Mouse (Mus musculus): ENCODE results near the gene Abraxas2. TPM values are rescaled to one million over a fixed set of nuclear protein-coding genes. Genes with fewer than 3 reads are reported as not detected.

The Abraxas2 gene
- polyA plus RNA-seq, 1 experiment, result 1.8 TPM

DNA sequence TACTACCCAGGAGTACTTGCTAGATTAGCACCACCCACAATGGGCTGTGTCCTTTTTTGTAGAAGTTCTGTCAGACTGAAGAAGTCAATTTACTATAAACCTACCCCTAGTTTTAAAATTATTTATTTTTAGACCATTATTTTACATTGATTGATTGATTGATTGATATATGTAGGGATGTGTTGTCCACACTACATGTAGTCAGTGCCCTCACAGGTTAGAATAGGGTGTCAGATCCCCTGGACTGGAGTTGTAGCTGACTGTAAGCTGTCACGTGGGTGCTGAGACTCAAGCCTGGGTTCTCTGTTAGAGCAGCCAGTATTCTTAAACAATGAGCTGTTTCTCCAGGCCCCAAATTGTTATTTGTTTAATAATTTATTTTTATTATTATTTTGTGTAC lies 34.3 kb downstream of the Abraxas2 start:
- H3K36me3 ChIP-seq (replicated peaks; ENCODE audit: low read length), result peaks cover 3% of the 10 kb centered on the region
- TF ChIP-seq GATA1 (IDR thresholded peaks at IDR 0.05; ENCODE audit: borderline replicate concordance, low read length) (no peak), FLI1 (IDR thresholded peaks at IDR 0.05; ENCODE audit: low read length) (no peak)
- peaks cover 3% of the 10 kb centered on the region for H3K27me3 ChIP-seq (replicated peaks)
- no peaks in the 10 kb centered on the region; the same call in 1 of the 2 replicates for H3K9me3 ChIP-seq
- no peak overlapping the region for H3K4me3 ChIP-seq (replicated peaks)
- peaks cover 55% of the 10 kb centered on the region for H3K4me1 ChIP-seq

DNA sequence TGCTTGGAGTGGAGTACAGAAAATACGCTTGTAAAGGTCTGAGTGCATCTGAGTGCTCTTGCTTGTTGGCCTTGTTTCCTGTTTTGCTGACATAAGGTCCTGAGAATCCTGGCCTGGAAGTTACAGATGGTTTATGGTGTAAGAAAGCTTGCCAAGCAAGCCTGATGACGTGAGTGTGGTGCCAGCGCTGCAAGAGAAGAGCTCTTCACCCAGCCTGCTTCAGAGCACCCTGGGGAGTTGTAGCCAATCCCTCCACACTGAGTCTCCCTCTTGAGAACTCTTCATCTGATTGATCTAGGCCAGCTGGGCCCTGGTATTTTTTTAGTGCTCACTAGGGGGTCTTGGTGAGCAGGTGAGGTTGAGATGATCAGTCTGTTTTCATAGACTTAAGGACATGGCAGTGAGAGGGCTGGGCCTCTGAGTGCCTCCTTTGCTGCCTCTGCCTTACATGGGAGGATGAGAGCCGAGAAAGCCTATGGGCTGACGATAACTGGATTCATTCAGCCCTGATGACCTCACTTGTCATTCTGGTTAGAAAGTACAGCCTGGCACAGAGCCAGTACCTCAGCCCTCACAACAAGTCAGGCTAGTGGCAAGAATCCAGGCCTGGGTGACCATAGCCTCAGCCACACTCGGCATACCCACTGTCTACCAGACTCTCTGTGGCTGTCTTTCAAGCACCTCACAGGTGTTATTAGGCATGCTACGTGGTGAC lies 36.0 kb downstream of the Abraxas2 start:
- H3K4me3 ChIP-seq (replicated peaks), result no peak overlapping the region
- no peak for TF ChIP-seq GATA1 (IDR thresholded peaks at IDR 0.05; ENCODE audit: borderline replicate concordance, low read length)
- no peak for TF ChIP-seq FLI1 (IDR thresholded peaks at IDR 0.05; ENCODE audit: low read length)
- peaks cover 3% of the 10 kb centered on the region for H3K27me3 ChIP-seq (replicated peaks)
- no peaks in the 10 kb centered on the region; the same call in 1 of the 2 replicates for H3K9me3 ChIP-seq
- H3K36me3 ChIP-seq (replicated peaks; ENCODE audit: low read length), result peaks cover 3% of the 10 kb centered on the region
- peaks cover 39% of the 10 kb centered on the region for H3K4me1 ChIP-seq

DNA sequence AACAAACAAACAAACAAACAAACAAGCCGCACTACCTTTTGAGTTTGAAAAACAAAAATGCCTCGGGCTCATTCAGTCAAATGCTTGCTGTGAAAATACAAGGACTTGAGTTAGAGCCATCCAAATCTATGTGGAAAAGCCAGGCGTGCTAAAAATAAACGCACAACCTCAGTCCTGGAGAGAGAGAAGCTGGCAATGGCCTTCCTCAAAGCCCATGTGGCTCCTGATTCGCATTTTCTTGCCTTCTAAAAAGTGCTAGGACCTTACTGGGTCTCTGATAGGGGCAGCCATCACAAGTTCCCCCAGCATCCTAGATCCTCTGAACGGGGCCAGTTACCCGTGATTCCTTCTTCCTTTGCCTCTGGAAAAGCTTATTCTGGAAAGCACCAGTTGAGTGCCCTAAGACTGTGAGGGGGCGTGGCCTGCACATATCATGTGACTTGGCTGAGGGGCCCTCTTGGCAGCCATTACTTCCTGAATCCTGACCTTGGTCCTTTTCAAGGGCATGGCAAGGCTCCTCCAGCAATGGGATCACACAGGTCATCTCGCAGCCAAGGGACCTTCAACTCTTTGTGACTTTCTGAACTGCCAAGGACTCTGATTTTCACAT lies 37.3 kb downstream of the Abraxas2 start:
- Histone ChIP-seq H3K9me3 (no peaks in the 10 kb centered on the region; the same call in 1 of the 2 replicates), H3K36me3 (replicated peaks; ENCODE audit: low read length) (peaks cover 3% of the 10 kb centered on the region)
- TF ChIP-seq FLI1 (IDR thresholded peaks at IDR 0.05; ENCODE audit: low read length), result no peak
- TF ChIP-seq GATA1 (IDR thresholded peaks at IDR 0.05; ENCODE audit: borderline replicate concordance, low read length), result no peak

GRCm38 (mm10) chr7:132897258-132897657 lies 38.2 kb downstream of the Abraxas2 start:
- H3K36me3 ChIP-seq (replicated peaks; ENCODE audit: low read length), result peaks cover 3% of the 10 kb centered on the region
- peaks cover 48% of the 10 kb centered on the region for H3K4me1 ChIP-seq
- no peaks in the 10 kb centered on the region; the same call in 1 of the 2 replicates for H3K9me3 ChIP-seq
- no peak overlapping the region for H3K4me3 ChIP-seq (replicated peaks)
- peaks cover 6% of the 10 kb centered on the region for H3K27me3 ChIP-seq (replicated peaks)
- TF ChIP-seq GATA1 (IDR thresholded peaks at IDR 0.05; ENCODE audit: borderline replicate concordance, low read length) (no peak), FLI1 (IDR thresholded peaks at IDR 0.05; ENCODE audit: low read length) (no peak)

More for the DNA sequence above, 37.3 kb downstream of the Abraxas2 start:
- no peak overlapping the region for H3K4me3 ChIP-seq (replicated peaks)
- H3K4me1 ChIP-seq, result peaks cover 46% of the 10 kb centered on the region
- H3K27me3 ChIP-seq (replicated peaks), result peaks cover 3% of the 10 kb centered on the region

GRCm38 (mm10) chr7:132898234-132898633 lies 39.2 kb downstream of the Abraxas2 start:
- Histone ChIP-seq H3K36me3 (replicated peaks; ENCODE audit: low read length) (peaks cover 3% of the 10 kb centered on the region), H3K27me3 (replicated peaks) (peaks cover 6% of the 10 kb centered on the region), H3K4me3 (replicated peaks) (no peak overlapping the region), H3K4me1 (peaks cover 48% of the 10 kb centered on the region), H3K9me3 (no peaks in the 10 kb centered on the region; the same call in 1 of the 2 replicates)
- TF ChIP-seq FLI1 (IDR thresholded peaks at IDR 0.05; ENCODE audit: low read length) (no peak), GATA1 (IDR thresholded peaks at IDR 0.05; ENCODE audit: borderline replicate concordance, low read length) (no peak)

DNA sequence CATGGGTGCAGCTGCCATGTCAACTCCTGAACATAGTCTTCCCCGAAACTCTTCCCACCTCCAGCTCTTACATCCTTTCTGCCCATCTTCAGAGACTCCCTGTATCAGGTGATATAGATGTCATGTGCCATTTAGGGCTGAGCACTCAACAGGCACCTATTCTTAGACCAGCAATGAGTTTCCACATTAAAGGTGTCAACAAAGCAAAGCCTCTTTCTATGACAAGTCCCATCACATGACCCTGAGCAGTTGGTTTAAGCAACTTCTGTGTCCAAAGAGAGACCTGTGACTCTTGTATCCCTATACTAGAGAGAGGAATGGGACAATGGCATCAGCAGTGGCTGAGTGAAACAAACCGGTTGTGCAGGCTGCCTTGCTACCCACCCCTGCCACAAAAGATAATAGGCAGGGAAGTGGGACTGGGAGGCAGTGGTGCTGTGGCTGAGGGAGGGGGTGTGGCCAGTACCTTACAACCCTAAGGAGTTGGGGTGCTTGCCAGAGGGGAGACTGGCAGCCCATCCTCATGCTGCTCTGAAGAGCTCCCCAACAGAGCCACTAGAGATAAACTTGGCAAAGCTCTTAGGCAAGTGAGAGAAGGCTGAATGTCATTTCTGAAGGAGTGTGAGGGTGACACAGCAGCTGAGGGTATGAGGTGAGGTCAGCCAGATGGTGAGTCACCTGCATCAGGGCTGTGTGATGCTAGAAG lies 42.0 kb downstream of the Abraxas2 start:
- no peaks in the 10 kb centered on the region for H3K9me3 ChIP-seq
- no peak for TF ChIP-seq GATA1 (IDR thresholded peaks at IDR 0.05; ENCODE audit: borderline replicate concordance, low read length)
- no peak for TF ChIP-seq FLI1 (IDR thresholded peaks at IDR 0.05; ENCODE audit: low read length)
- peaks cover 6% of the 10 kb centered on the region for H3K27me3 ChIP-seq (replicated peaks)
- H3K36me3 ChIP-seq (replicated peaks; ENCODE audit: low read length), result no peaks in the 10 kb centered on the region
- H3K4me1 ChIP-seq, result peaks cover 54% of the 10 kb centered on the region
- peak overlapping the region; percentile 52 for H3K4me3 ChIP-seq (replicated peaks)

DNA sequence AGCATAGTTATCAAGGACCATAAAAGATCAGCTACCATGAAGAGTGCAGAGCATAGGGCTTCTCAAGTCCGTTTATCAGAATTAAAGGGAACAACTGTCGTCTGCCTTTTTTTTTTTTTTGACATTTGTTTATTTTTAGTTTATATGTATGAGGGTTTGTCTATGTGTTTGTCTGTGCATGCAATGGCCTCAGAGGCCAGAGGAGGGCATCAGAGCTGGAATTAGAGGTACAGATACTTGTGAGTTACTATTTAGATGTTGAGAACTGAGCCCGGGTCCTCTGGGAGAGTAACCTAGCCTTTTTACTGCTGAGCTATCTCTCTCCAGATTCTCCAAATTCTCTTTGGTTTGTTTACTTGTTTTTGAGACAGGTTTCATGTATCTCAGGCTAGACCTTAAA lies 44.8 kb downstream of the Abraxas2 start:
- H3K4me1 ChIP-seq, result peaks cover 61% of the 10 kb centered on the region
- H3K4me3 ChIP-seq (replicated peaks), result no peak overlapping the region
- TF ChIP-seq FLI1 (IDR thresholded peaks at IDR 0.05; ENCODE audit: low read length), result no peak
- no peak for TF ChIP-seq GATA1 (IDR thresholded peaks at IDR 0.05; ENCODE audit: borderline replicate concordance, low read length)

DNA sequence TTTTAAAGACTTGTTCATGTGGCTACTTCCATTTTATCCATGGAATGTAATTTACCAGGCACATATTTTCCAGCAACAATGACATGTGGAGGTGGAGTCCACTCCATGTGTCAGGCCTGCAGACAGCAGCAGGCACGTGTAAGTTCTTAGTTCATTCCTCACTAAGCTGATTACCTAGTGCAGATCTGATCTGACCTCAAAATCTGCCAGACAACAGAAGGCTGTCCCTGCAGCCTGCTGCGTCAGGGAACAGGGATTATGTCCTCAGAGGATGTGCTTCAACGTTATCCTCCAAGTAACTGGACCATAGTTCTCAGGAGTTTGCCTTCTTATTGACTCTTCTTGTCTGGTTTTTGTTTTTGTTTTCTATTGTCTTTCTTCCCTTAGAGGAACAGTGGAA lies 62.9 kb downstream of the Abraxas2 start:
- TF ChIP-seq GATA1 (IDR thresholded peaks at IDR 0.05; ENCODE audit: borderline replicate concordance, low read length) (no peak), FLI1 (IDR thresholded peaks at IDR 0.05; ENCODE audit: low read length) (no peak)
- H3K9me3 ChIP-seq, result peaks cover 13% of the 10 kb centered on the region
- H3K27me3 ChIP-seq (replicated peaks), result peaks cover 6% of the 10 kb centered on the region
- H3K4me1 ChIP-seq, result peaks cover 10% of the 10 kb centered on the region; the same call in 1 of the 2 replicates
- no peaks in the 10 kb centered on the region for H3K36me3 ChIP-seq (replicated peaks; ENCODE audit: low read length)
- no peak overlapping the region for H3K4me3 ChIP-seq (replicated peaks)

More for the DNA sequence above, 44.8 kb downstream of the Abraxas2 start:
- Histone ChIP-seq H3K27me3 (replicated peaks) (peaks cover 6% of the 10 kb centered on the region), H3K36me3 (replicated peaks; ENCODE audit: low read length) (no peaks in the 10 kb centered on the region), H3K9me3 (peaks cover 9% of the 10 kb centered on the region)

DNA sequence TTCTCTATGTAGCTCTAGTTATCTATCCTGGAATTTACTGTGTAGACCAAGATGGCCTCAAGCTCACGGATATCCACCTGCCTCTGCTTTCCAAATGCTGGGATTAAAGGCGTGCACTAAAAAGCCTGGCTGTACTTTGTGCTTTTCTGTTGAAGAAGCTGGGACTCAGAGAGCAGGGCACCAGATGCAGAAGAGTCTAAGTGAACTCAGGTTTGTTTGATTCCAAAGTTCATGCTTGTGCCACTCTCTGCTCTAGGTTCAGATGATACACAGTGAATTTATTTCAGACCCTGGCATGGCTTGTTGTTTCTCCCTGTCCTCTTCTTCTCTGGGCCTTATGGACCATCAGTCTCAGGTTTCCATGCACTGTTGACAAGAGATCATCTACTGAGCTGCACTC lies 66.2 kb downstream of the Abraxas2 start:
- TF ChIP-seq GATA1 (IDR thresholded peaks at IDR 0.05; ENCODE audit: borderline replicate concordance, low read length) (no peak), FLI1 (IDR thresholded peaks at IDR 0.05; ENCODE audit: low read length) (no peak)
- H3K27me3 ChIP-seq (replicated peaks), result peaks cover 4% of the 10 kb centered on the region
- no peaks in the 10 kb centered on the region for H3K36me3 ChIP-seq (replicated peaks; ENCODE audit: low read length)
- no peak overlapping the region for H3K4me3 ChIP-seq (replicated peaks)
- no peaks in the 10 kb centered on the region for H3K9me3 ChIP-seq
- peaks cover 13% of the 10 kb centered on the region for H3K4me1 ChIP-seq
